Mouse (Mus musculus) ES-E14 (cell line): Measurements from ENCODE around the gene Fbxl7. TPM values are rescaled to one million over a fixed set of nuclear protein-coding genes. Genes with fewer than 3 reads are reported as not detected.

Experiments
- DNase-seq: peaks from one replicate; pipeline ENCODE4 v3.0.0-alpha.2; 2013; ENCODE audit warnings: low read depth, low spot score
- H3K27ac ChIP-seq: 2 replicates; pipeline ENCODE4 v1.5.1; 2012; ENCODE audit warnings: low read depth, mild to moderate bottlenecking, low read length, moderate library complexity, mixed read lengths; ENCODE audit not compliant: poor library complexity, insufficient read depth, severe bottlenecking
- H3K36me3 ChIP-seq: 2 replicates; pipeline ENCODE4 v1.6.1; 2012; ENCODE audit warnings: mild to moderate bottlenecking, low read length, moderate library complexity, mixed read lengths; ENCODE audit not compliant: control insufficient read depth, poor library complexity, insufficient read depth, severe bottlenecking
- H3K4me1 ChIP-seq, 2 experiments: fragments of 150-350 bp in 1 of 2; sonication (generic) in 1 of 2; 2 replicates each; pipeline ENCODE4 v1.6.1; 2012; ENCODE audit warnings: low read length in 2 of 2, mild to moderate bottlenecking in 1 of 2, mixed read lengths in 1 of 2; ENCODE audit not compliant: control insufficient read depth in 2 of 2, insufficient read depth in 2 of 2, poor library complexity in 1 of 2
- H3K4me3 ChIP-seq, 2 experiments: fragments of 150-350 bp in 1 of 2; sonication (generic) in 1 of 2; 2 replicates each; pipeline ENCODE4 v1.5.1; 2012; ENCODE audit warnings: low read length in 2 of 2, low read depth in 1 of 2, mild to moderate bottlenecking in 1 of 2, mixed read lengths in 1 of 2; ENCODE audit not compliant: insufficient read depth in 1 of 2, poor library complexity in 1 of 2, severe bottlenecking in 1 of 2
- H3K9ac ChIP-seq: 2 replicates; pipeline ENCODE4 v1.6.1; 2012; ENCODE audit warnings: low read depth, mild to moderate bottlenecking, low read length, mixed read lengths; ENCODE audit not compliant: poor library complexity, insufficient read depth, severe bottlenecking
- H3K9me3 ChIP-seq: fragments of 150-350 bp; sonication (generic); 2 replicates; pipeline ENCODE4 v1.6.1; 2012; ENCODE audit warnings: low read depth, mild to moderate bottlenecking, low read length; ENCODE audit not compliant: control insufficient read depth, insufficient read depth
- CHD2 ChIP-seq: IDR thresholded peaks from 2 replicates; pipeline ENCODE4 v1.6.1; 2014; ENCODE audit warnings: mild to moderate bottlenecking, low read depth, low read length, inconsistent platforms
- HCFC1 ChIP-seq: IDR thresholded peaks from 2 replicates; pipeline ENCODE4 v1.6.1; 2012; ENCODE audit warnings: low read length, inconsistent platforms, borderline replicate concordance; ENCODE audit not compliant: insufficient read depth
- MAFK ChIP-seq: IDR thresholded peaks from 2 replicates; pipeline ENCODE4 v1.6.1; 2014; ENCODE audit warnings: mild to moderate bottlenecking, low read depth, low read length, inconsistent platforms; ENCODE audit not compliant: insufficient read depth
- ZC3H11A ChIP-seq: IDR thresholded peaks from 2 replicates; pipeline ENCODE4 v1.6.1; 2012; ENCODE audit warnings: low read depth, mild to moderate bottlenecking, inconsistent platforms, low read length, borderline replicate concordance
- ZNF384 ChIP-seq: IDR thresholded peaks from 2 replicates; pipeline ENCODE4 v1.6.1; 2012; ENCODE audit warnings: low read depth, low read length, inconsistent platforms
- in situ Hi-C, 2 experiments: fragments of 600-800 bp; cut with MboI; formaldehyde crosslinking; loops; one replicate each; pipeline ENCODE4 v1.15.1; 2025; ENCODE audit warnings: low sequenced_read_pairs in 2 of 2, inconsistent platforms in 1 of 2; ENCODE audit not compliant: unreplicated experiment in 2 of 2
- total RNA-seq: library from RNA; depleted of rRNA; stranded (reverse); fragments of 300-350 nt; gene quantifications from 2 replicates; pipeline ENCODE4 v1.2.3, GENCODE M21; 2012

Gene Fbxl7
- total RNA-seq, 1 experiment: 0.98 TPM

DNA sequence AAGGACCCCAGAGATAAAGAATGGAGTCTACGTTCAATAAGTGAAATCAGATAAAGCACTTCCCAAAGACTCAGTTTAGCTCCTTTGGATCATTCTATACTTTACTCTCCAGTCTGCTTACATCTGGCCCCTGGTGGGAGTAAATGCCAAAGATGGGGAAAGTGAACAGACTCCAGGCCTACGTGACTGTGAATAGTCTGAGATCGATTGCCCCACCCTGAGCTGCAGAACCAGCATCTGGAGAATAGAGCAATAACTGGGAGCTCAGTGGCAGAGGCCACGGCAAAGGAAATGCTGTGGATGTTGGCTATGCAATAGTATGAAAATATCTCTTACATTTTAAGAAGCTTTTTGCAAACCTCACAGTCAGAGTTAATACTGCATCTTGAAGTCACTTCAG lies 394.4 kb downstream of the Fbxl7 start:
- Histone ChIP-seq H3K4me3 (no peak overlapping the region), H3K27ac (no peak overlapping the region), H3K4me1 (no peaks in the 10 kb centered on the region), H3K36me3 (no peaks in the 10 kb centered on the region), H3K9ac (no peak overlapping the region), H3K9me3 (no peaks in the 10 kb centered on the region)
- no peak for DNase-seq
- in situ Hi-C loops: no loop called here
- TF ChIP-seq ZNF384 (no peak), ZC3H11A (no peak), HCFC1 (no peak), CHD2 (no peak), MAFK (no peak)
